Mouse (Mus musculus) layer of hippocampus, postnatal 10 days (tissue): ENCODE results near the gene Nptx2. TPM values are rescaled to one million over a fixed set of nuclear protein-coding genes. Genes with fewer than 3 reads are reported as not detected.

Experiments used
- DNase-seq, 2 experiments: peaks; one replicate each; pipeline ENCODE4 v3.0.0; 2021; ENCODE audit warnings: low spot score in 2 of 2
- total RNA-seq, 2 experiments: library from RNA; stranded (reverse); gene quantifications; 2 replicates each; pipeline ENCODE4 v1.2.3; 2021

The Nptx2 gene
- total RNA-seq, 2 experiments from 2014 or later: 50.6 to 56.9 TPM

DNA sequence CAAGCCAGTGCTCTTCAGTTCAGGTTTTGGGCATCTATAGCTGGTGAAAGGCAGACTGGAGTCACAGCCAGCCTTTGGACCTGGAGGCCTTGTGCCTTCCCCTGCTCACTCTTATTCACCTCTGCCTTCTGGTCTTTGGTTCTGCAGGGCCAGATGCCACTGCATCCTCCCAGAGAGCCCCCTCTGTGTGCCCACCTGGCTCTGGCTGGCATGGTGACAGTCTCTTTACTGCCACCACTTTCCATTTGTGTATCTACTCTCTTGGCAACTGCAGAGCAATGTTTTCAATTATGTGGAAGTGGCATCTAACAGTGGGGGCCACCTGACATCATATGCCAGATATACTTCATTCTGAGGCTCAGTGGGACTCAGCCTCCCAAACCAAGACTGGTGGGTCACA, 12.8 kb downstream of the Nptx2 start:
- no peak for DNase-seq

DNA sequence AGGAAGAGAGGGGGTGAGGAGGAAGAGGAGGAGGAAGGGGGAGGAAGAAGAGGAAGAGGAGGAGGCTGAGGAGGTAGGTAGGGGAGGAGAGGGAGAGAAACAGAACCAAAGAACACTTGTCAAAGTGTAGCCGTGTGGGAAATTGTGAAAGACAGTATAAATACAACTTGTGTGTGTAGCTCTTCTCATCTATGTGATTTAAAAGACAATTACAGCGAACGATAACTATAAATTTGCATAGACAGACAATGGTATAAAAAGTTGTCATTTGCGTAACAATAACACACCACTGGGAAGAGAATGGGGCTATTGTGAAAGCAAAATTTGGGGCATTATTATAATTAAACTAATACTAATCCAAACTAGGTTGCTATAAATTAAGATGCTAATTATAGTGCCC, 20.0 kb downstream of the Nptx2 start:
- DNase-seq: no peak

DNA sequence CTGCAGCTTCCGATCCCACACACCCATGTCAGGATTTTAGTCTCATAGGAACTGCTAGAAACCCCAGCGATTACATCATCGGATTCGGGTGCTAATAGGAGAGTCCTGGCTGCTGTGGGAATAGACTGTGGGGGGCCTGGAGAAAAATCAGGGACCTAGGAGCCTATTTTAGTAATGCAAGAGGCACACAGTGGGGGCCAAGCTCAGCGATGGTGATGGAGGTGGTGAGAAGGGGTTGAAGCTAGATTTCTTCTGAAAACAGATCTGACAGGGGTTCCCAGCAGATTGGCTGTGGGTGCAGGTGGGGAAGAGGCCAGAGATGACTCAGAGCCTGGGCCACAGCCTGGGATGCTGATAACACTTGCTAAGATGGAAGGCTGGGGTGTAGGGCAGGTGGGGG, 39.4 kb downstream of the Nptx2 start:
- no peak for DNase-seq

DNA sequence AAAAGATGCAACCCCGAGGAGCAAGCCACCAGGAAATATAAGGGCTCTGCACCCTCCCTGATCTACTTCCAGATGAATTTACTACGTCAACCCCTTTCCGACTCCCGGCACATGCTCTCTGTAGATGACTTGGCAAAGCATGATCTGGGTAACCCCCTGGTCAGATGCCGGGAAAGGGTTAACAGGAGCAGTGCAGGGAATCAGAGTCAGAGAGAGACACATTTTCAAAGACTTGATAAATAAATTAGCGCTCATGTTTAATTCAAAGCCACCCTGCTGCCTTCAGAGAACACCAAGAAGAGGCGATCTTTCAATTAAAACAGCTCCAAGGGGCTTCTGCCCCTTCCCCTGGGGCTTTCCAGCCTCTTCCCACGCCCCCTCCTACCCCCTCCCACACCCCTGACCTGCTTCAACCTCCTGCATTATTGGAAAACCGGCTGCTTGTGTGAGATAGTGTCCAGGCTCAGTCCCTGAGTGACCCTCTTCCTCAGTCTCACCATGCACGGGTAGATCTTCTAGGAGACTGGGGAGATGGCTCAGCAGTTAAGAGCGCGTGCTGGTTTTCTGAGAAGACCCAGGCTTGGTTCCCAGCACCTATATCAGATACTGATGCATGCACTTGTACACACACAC, 45.7 kb downstream of the Nptx2 start:
- peak in 1 of 2 experiments; percentile 9 for DNase-seq

DNA sequence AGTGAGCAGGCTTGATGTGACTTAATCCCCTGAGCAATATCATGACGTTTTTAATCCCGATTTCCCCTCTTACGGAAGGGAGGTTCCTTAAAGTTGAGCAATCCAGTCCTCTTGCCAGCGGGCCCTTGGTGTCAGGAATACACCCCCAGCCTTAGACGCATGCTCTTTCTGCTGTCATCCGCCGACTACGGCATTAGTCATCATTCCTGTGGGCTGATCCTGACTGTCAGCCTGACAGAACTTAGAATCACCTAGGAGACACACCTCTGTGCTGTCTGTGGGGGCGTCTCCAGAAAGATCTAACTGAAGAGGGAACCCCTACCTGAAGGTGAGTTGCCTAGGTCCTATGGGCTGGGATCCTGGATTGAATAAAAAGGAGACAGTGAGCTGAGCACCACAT, 49.1 kb downstream of the Nptx2 start:
- no peak for DNase-seq

Other genes with a start within 250 kb of the Nptx2 start
- under 1 TPM; 0.40 to 0.96 TPM for gene Baiap2l1, start 187.8 kb upstream of the Nptx2 start, total RNA-seq
- gene Tmem130, start 215.9 kb downstream of the Nptx2 start, total RNA-seq: 100 to 1,000 TPM; 168 to 176 TPM
- gene Trrap, start 221.8 kb downstream of the Nptx2 start, total RNA-seq: 100 to 1,000 TPM; 149 to 169 TPM